Mouse (Mus musculus): ENCODE results near the gene Olfr860. TPM values are rescaled to one million over a fixed set of nuclear protein-coding genes. Genes with fewer than 3 reads are reported as not detected.
"Not testable (repeated sequence)": the region's sequence is repeated elsewhere in the genome, so short reads cannot be mapped to it uniquely, and the experiment has no call there.

Olfr860 gene
- not detected in 2 replicates for polyA plus RNA-seq (2015; fragmentation: Nextera tagmentation; extraction: Ambion mirVana)

DNA sequence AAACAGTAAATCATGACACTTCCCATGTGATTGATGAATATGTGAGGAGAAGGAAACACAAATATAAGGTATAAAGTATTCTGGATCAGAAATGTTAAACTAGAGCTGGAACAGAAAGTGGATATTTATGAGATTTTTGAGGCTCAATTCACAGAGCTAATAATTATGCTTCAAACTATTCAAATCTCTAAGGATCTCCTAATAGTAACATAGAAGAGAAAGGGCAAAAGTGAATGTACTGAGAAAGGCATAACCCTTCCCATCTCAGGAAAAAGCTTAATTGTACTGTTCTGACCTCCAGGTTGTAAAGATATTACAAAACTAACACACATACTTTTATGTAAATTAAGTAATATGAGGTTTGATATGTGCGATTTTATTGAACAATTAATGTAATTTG, at the start of gene Olfr860:
Gene Olfr860, minus strand, starts transcription at position 101 of the 400 bp plus-strand sequence.
- Histone ChIP-seq H3K9ac (no peak within 1 kb of the TSS), H3K36me3 (ENCODE audit: poor library complexity, severe bottlenecking) (no peaks in the 10 kb centered on the region), H3K4me1 (no peaks in the 10 kb centered on the region), H3K9me3 (replicated peaks) (peaks cover 2% of the 10 kb centered on the region; the same call in 1 of the 2 replicates), H3K27me3 (no peaks in the 10 kb centered on the region), H3K4me3 (no peak within 1 kb of the TSS), H3K27ac (no peak within 1 kb of the TSS), H3K4me2 (no peak within 1 kb of the TSS)
- WGBS = 85% methylated on average over 1 of the region's 1 CpGs
- ATAC-seq = no peak

DNA sequence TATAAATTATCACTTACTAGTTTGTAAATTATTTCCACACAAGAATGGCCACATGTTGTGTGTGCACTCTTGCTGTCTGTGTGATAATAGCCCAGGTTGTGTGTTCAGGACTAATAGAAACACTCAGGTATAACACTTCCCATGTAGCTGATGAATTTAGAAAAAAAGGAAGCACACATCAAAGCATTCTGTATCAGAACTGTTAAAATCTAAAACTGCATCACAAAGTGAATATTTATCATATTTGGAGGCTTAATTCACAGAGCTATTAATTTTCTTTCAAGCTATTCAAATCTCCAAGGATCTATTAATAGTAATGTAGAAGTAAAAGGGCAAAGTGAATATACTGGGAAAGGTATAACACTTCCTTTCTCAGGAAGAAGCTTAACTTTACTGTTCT, 38.4 kb upstream of the Olfr860 start, which contains the start of gene Olfr862:
Gene Olfr862, minus strand, starts transcription at position 101 of the 400 bp plus-strand sequence.
- H3K36me3 ChIP-seq (ENCODE audit: poor library complexity, severe bottlenecking) = no peaks in the 10 kb centered on the region
- H3K4me2 ChIP-seq = no peak within 1 kb of the TSS
- H3K27me3 ChIP-seq = no peaks in the 10 kb centered on the region
- no peak within 1 kb of the TSS for H3K27ac ChIP-seq
- ATAC-seq = no peak
- no peak within 1 kb of the TSS for H3K4me3 ChIP-seq
- no peak within 1 kb of the TSS for H3K9ac ChIP-seq
- peaks cover 18% of the 10 kb centered on the region for H3K9me3 ChIP-seq (replicated peaks)
- H3K4me1 ChIP-seq = no peaks in the 10 kb centered on the region

GRCm38 (mm10) chr9:19804606-19805005, 44.9 kb downstream of the Olfr860 start, which contains the start of gene Olfr859:
Gene Olfr859 (plus strand): TSS chr9:19804906.
- not testable (repeated sequence) for ATAC-seq; H3K9me3 ChIP-seq (replicated peaks); H3K27me3 ChIP-seq; H3K4me3 ChIP-seq; H3K27ac ChIP-seq; H3K4me1 ChIP-seq; H3K36me3 ChIP-seq (ENCODE audit: poor library complexity, severe bottlenecking); H3K4me2 ChIP-seq; H3K9ac ChIP-seq
- WGBS = 63% methylated on average over 1 of the region's 1 CpGs

DNA sequence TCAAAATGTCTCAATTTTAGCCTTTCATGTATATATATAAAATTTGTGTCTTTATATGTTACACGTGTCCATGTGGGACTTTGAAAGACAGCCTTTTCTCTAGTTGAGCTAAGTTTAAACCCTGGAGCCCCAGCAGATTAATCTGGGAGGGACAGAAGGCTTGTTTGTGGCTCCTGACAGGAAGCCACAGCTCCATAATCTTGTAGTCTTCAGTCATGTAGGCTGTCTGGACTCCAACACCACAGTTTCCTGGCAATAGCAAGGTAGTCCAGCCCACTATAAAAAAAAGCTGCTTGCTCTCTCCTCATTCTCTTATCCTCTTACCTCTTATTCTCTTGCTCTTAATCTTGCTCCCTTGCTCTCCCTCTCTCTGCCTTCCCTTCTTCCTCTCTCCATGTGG, 46.5 kb downstream of the Olfr860 start:
- no peaks in the 10 kb centered on the region for H3K4me1 ChIP-seq
- no peak for ATAC-seq
- no peak overlapping the region for H3K27ac ChIP-seq
- no peak overlapping the region for H3K9ac ChIP-seq
- H3K4me3 ChIP-seq = no peak overlapping the region
- WGBS = 70% methylated on average over 1 of the region's 1 CpGs
- H3K27me3 ChIP-seq = no peaks in the 10 kb centered on the region
- no peak overlapping the region for H3K4me2 ChIP-seq
- no peaks in the 10 kb centered on the region for H3K36me3 ChIP-seq (ENCODE audit: poor library complexity, severe bottlenecking)
- peaks cover 10% of the 10 kb centered on the region for H3K9me3 ChIP-seq (replicated peaks)

Other genes starting within 250 kb of the Olfr860 start
- 44.4 and 44.8 TPM in 2 replicates for gene Zfp317, start 227.6 kb downstream of the Olfr860 start, polyA plus RNA-seq (2015; fragmentation: Nextera tagmentation; extraction: Ambion mirVana)
- not detected in 2 replicates for gene Olfr857, start 140.3 kb downstream of the Olfr860 start, polyA plus RNA-seq (2015; fragmentation: Nextera tagmentation; extraction: Ambion mirVana)
- gene Olfr58, start 69.5 kb downstream of the Olfr860 start, polyA plus RNA-seq (2015; fragmentation: Nextera tagmentation; extraction: Ambion mirVana) = not detected in 2 replicates
- gene Olfr859, start 44.8 kb downstream of the Olfr860 start, polyA plus RNA-seq (2015; fragmentation: Nextera tagmentation; extraction: Ambion mirVana) = not detected in 2 replicates
- gene Olfr862, start 38.3 kb upstream of the Olfr860 start, polyA plus RNA-seq (2015; fragmentation: Nextera tagmentation; extraction: Ambion mirVana) = not detected in 2 replicates
- gene Olfr77, start 67.1 kb upstream of the Olfr860 start, polyA plus RNA-seq (2015; fragmentation: Nextera tagmentation; extraction: Ambion mirVana) = 0.21 and 0.23 TPM in 2 replicates
- gene Olfr866, start 178.3 kb upstream of the Olfr860 start, polyA plus RNA-seq (2015; fragmentation: Nextera tagmentation; extraction: Ambion mirVana) = not detected in 2 replicates
- gene Olfr867, start 207.8 kb upstream of the Olfr860 start, polyA plus RNA-seq (2015; fragmentation: Nextera tagmentation; extraction: Ambion mirVana) = not detected in 2 replicates
- gene Olfr868, start 248.9 kb upstream of the Olfr860 start, polyA plus RNA-seq (2015; fragmentation: Nextera tagmentation; extraction: Ambion mirVana) = not detected in 2 replicates